ENCODE assay signal across 8 mouse cellular contexts in the genomic region with DNA sequence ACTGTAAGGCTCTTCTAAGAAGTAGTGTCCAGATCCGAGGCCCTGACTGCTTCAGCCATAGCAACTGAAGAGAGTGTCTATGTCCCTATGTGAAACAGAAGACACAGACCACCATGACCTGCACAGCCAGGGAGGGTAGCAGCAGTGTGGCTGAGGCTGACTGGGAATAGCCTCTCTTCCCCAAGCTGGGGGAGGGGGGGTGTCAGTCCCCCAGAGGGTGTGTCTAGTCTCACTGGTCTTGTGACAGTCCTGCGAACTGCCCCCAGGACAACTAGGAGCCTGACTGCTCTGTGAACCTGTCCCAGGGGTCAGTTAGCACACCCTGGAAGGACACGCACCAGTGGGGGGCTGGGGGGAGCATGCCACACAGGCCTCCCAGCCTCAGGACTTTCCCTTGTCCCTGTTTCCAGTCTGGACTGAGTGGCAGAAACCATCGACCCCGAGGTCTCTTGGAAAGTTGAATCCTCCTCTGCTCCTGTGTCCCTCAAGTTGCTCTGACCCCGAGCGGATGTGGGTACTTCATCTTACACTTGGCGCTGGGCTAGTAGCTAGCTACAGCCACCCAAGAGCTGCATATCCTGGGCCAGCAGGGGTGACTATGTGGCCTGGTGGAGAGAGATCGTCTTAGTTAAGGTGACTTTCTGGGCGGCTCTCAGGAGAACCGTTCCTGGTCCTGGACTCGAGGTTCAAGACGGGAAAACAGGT. TPM values are rescaled to one million over a fixed set of nuclear protein-coding genes. Genes with fewer than 3 reads are reported as not detected.
DNase-seq lines count a peak whose midpoint lies in the region; ATAC-seq and TF ChIP-seq lines count a peak whose summit lies in the region.

No protein-coding gene starts in this region.

- H3K4me2 ChIP-seq in heart, embryonic 11.5 days, result peak overlapping the region; percentile 93

- 4% methylated on average over 13 of the region's 13 CpGs for WGBS in bone marrow, adult 2 months
- WGBS in heart, embryonic 11.5 days (ENCODE audit: insufficient replicate concordance), result 11% methylated on average over 13 of the region's 13 CpGs
- 20% methylated on average over 13 of the region's 13 CpGs for WGBS in midbrain, embryonic 10.5 days

- peaks cover 20% of the 10 kb centered on the region for H3K4me1 ChIP-seq in bone marrow, adult 2 months (ENCODE audit: control insufficient read depth, insufficient read depth, low read length)
- H3K4me1 ChIP-seq in heart, embryonic 11.5 days (ENCODE audit: control insufficient read depth, insufficient read depth, low read length), result peaks cover 56% of the 10 kb centered on the region
- H3K4me1 ChIP-seq in midbrain, embryonic 10.5 days, result peaks cover 60% of the 10 kb centered on the region

- peak; percentile 63 for ATAC-seq in CD4-positive, CD25-positive, alpha-beta regulatory T cell, adult 4 months
- peak; percentile 37; the same call in 1 of the 2 replicates for ATAC-seq in heart, embryonic 11.5 days (replicated peaks; ENCODE audit: insufficient number of reproducible peaks, low FRiP score, low TSS enrichment)

- no peaks in the 10 kb centered on the region for H3K36me3 ChIP-seq in heart, embryonic 11.5 days (ENCODE audit: control insufficient read depth, insufficient read depth, low read length)
- no peaks in the 10 kb centered on the region for H3K36me3 ChIP-seq in midbrain, embryonic 10.5 days

- H3K27ac ChIP-seq in bone marrow, adult 2 months (ENCODE audit: control insufficient read depth, insufficient read depth, low read depth, low read length, poor library complexity), result peak overlapping the region; percentile 89
- peak overlapping the region; percentile 92 for H3K27ac ChIP-seq in heart, embryonic 11.5 days (ENCODE audit: low read depth, low read length)
- H3K27ac ChIP-seq in midbrain, embryonic 10.5 days (replicated peaks), result peak overlapping the region; percentile 84; the same call in 1 of the 2 replicates

- H3K9me3 ChIP-seq in heart, embryonic 11.5 days (replicated peaks; ENCODE audit: control insufficient read depth, low read length), result no peaks in the 10 kb centered on the region
- no peaks in the 10 kb centered on the region for H3K9me3 ChIP-seq in midbrain, embryonic 10.5 days (replicated peaks)

- no peak for TF ChIP-seq CTCF in bone marrow, adult 2 months (IDR thresholded peaks at IDR 0.05; ENCODE audit: control insufficient read depth, insufficient read depth, low read length)

- H3K4me3 ChIP-seq in bone marrow, adult 2 months (replicated peaks; ENCODE audit: control insufficient read depth, low read depth, low read length), result peak overlapping the region; percentile 68
- peak overlapping the region; percentile 58 for H3K4me3 ChIP-seq in heart, embryonic 11.5 days (ENCODE audit: low read depth, low read length)
- peak overlapping the region; percentile 68 for H3K4me3 ChIP-seq in midbrain, embryonic 10.5 days

- TF ChIP-seq POLR2A in bone marrow, adult 2 months (IDR thresholded peaks at IDR 0.05; ENCODE audit: borderline replicate concordance, control insufficient read depth, low read depth, low read length), result 0 out of 2 replicates have a peak, but pooled peaks have one; percentile 27

- peak; percentile 42 for DNase-seq in kidney, adult 9 months
- no peak for DNase-seq in midbrain, embryonic 10.5 days (ENCODE audit: low spot score)
- DNase-seq in thymus, postnatal 25 days, result peak; percentile 21
- no peak for DNase-seq in left cerebral cortex, postnatal 4 days
- no peak for DNase-seq in right cerebral cortex, postnatal 25 days

- H3K9ac ChIP-seq in heart, embryonic 11.5 days (ENCODE audit: low read depth, low read length), result peak overlapping the region; percentile 87

- H3K27me3 ChIP-seq in heart, embryonic 11.5 days (ENCODE audit: control insufficient read depth, insufficient read depth, low read length), result peaks cover 10% of the 10 kb centered on the region
- H3K27me3 ChIP-seq in midbrain, embryonic 10.5 days (ENCODE audit: low read depth, poor library complexity, severe bottlenecking), result peaks cover 62% of the 10 kb centered on the region

- intact Hi-C loops in left cerebral cortex, postnatal 4 days (cut with DNase I), result no loop called here

RNA-seq across cellular contexts. Expression of a gene that starts 0.7 kb away (rescaled TPM):
- 1 to 10 TPM; 2.0 to 2.3 TPM for polyA plus RNA-seq in CD4-positive, CD25-positive, alpha-beta regulatory T cell, adult 4 months (2017; shearing (Covaris generic))
- polyA plus RNA-seq in bone marrow, adult 2 months (2011; ENCODE audit: insufficient read depth, insufficient read length, low replicate concordance, missing spikeins), result 21.0 and 44.8 TPM in 2 replicates
- polyA plus RNA-seq in heart, embryonic 11.5 days (2014; fragmentation: Nextera tagmentation; extraction: Ambion mirVana), result 73.3 and 75.2 TPM in 2 replicates
- polyA plus RNA-seq in midbrain, embryonic 10.5 days (2016; fragmentation: Nextera tagmentation; extraction: Ambion mirVana), result 2.9 and 3.4 TPM in 2 replicates
- 1 to 10 TPM; 1.5 to 1.7 TPM for total RNA-seq in left cerebral cortex, postnatal 4 days (2021)

RNA-seq across cellular contexts. Expression of a gene that starts 25.3 kb away (rescaled TPM):
- 10 to 100 TPM; 30.9 to 37.1 TPM for polyA plus RNA-seq in CD4-positive, CD25-positive, alpha-beta regulatory T cell, adult 4 months (2017; shearing (Covaris generic))
- polyA plus RNA-seq in bone marrow, adult 2 months (2011; ENCODE audit: insufficient read depth, insufficient read length, low replicate concordance, missing spikeins), result 47.7 and 81.1 TPM in 2 replicates
- polyA plus RNA-seq in heart, embryonic 11.5 days (2014; fragmentation: Nextera tagmentation; extraction: Ambion mirVana), result 141 and 156 TPM in 2 replicates
- 306 and 361 TPM in 2 replicates for polyA plus RNA-seq in midbrain, embryonic 10.5 days (2016; fragmentation: Nextera tagmentation; extraction: Ambion mirVana)
- total RNA-seq in left cerebral cortex, postnatal 4 days (2021), result 10 to 100 TPM; 25.3 to 25.9 TPM

RNA-seq across cellular contexts. Expression of a gene that starts 30.5 kb away (rescaled TPM):
- polyA plus RNA-seq in CD4-positive, CD25-positive, alpha-beta regulatory T cell, adult 4 months (2017; shearing (Covaris generic)), result 10 to 100 TPM in 1 of 2 experiments, 1 to 10 TPM in 1; 9.1 to 12.2 TPM
- polyA plus RNA-seq in bone marrow, adult 2 months (2011; ENCODE audit: insufficient read depth, insufficient read length, low replicate concordance, missing spikeins), result 40.0 and 82.8 TPM in 2 replicates
- 3.2 and 3.8 TPM in 2 replicates for polyA plus RNA-seq in heart, embryonic 11.5 days (2014; fragmentation: Nextera tagmentation; extraction: Ambion mirVana)
- polyA plus RNA-seq in midbrain, embryonic 10.5 days (2016; fragmentation: Nextera tagmentation; extraction: Ambion mirVana), result 1.7 and 1.8 TPM in 2 replicates
- total RNA-seq in left cerebral cortex, postnatal 4 days (2021), result 10 to 100 TPM; 24.7 to 26.7 TPM

RNA-seq across cellular contexts. Expression of a gene that starts 55.6 kb away (rescaled TPM):
- polyA plus RNA-seq in CD4-positive, CD25-positive, alpha-beta regulatory T cell, adult 4 months (2017; shearing (Covaris generic)), result 10 to 100 TPM; 14.6 to 18.4 TPM
- 39.8 and 56.1 TPM in 2 replicates for polyA plus RNA-seq in bone marrow, adult 2 months (2011; ENCODE audit: insufficient read depth, insufficient read length, low replicate concordance, missing spikeins)
- polyA plus RNA-seq in heart, embryonic 11.5 days (2014; fragmentation: Nextera tagmentation; extraction: Ambion mirVana), result 94.2 and 108 TPM in 2 replicates
- 44.5 and 46.2 TPM in 2 replicates for polyA plus RNA-seq in midbrain, embryonic 10.5 days (2016; fragmentation: Nextera tagmentation; extraction: Ambion mirVana)
- total RNA-seq in left cerebral cortex, postnatal 4 days (2021), result 100 to 1,000 TPM; 279 to 286 TPM

RNA-seq across cellular contexts. Expression of a gene that starts 59.5 kb away (rescaled TPM):
- 1 to 10 TPM; 2.8 to 2.9 TPM for polyA plus RNA-seq in CD4-positive, CD25-positive, alpha-beta regulatory T cell, adult 4 months (2017; shearing (Covaris generic))
- 2.6 and 5.1 TPM in 2 replicates for polyA plus RNA-seq in bone marrow, adult 2 months (2011; ENCODE audit: insufficient read depth, insufficient read length, low replicate concordance, missing spikeins)
- 2.8 and 4.2 TPM in 2 replicates for polyA plus RNA-seq in heart, embryonic 11.5 days (2014; fragmentation: Nextera tagmentation; extraction: Ambion mirVana)
- 8.2 and 9.2 TPM in 2 replicates for polyA plus RNA-seq in midbrain, embryonic 10.5 days (2016; fragmentation: Nextera tagmentation; extraction: Ambion mirVana)
- 1 to 10 TPM in 1 of 2 experiments, under 1 TPM in 1; 0.62 to 1.9 TPM for total RNA-seq in left cerebral cortex, postnatal 4 days (2021)

Comparison
In these comparisons a context has a peak if more than half of its experiments do, and no peak if none do; other contexts are left out.
1. DNase-seq: peak in kidney, adult 9 months (single experiment) and thymus, postnatal 25 days (single experiment); none in midbrain, embryonic 10.5 days (single experiment), left cerebral cortex, postnatal 4 days (single experiment) and right cerebral cortex, postnatal 25 days (single experiment).
2. Peak in every context shown above with its lines, with median percentiles within 50 percentile points of each other: H3K27ac ChIP-seq and H3K4me3 ChIP-seq.